Mouse (Mus musculus) kidney, adult 11 months (tissue): Measurements from ENCODE around the gene Tmie.
A peak's percentile ranks its signal among the peaks of the same experiment; 100 is the strongest.

Experiments
- DNase-seq: peaks from one replicate; pipeline ENCODE4 v3.0.0; 2022

Tmie gene

DNA sequence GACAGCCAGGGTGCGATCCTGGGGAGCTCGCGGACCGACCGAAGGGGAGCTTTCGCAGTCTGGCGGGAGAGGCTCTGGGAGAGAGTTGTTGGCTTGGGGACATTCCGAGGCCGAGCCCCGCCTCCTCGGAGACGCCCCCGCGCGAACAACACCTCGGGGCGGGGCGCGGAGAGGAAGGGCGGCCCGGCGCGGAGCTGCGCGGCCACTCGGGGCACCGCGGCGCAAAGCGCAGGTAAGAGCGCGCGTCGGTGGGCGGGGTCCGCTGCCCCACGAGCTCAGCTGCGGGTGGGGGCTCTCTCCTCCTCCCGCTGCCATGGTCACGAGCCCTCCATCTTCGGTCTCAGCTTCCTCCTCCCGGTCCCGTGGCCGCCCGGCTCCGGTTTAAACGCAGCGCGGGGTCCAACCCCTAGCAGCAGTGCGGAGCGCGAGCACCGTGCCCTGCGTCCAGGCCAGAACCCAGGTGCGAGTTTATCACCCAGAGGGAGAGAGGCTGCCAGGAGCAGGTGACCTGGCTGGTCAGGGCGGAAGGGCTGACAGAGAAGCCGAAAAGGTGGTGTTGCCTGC, at the start of gene Tmie:
Tmie (minus strand) TSS at position 116 of the 564 bp plus-strand sequence.
- DNase-seq = peak; percentile 91

GRCm38 (mm10) chr9:110922759-110923158, 42.8 kb upstream of the Tmie start:
- peak; percentile 25 for DNase-seq

DNA sequence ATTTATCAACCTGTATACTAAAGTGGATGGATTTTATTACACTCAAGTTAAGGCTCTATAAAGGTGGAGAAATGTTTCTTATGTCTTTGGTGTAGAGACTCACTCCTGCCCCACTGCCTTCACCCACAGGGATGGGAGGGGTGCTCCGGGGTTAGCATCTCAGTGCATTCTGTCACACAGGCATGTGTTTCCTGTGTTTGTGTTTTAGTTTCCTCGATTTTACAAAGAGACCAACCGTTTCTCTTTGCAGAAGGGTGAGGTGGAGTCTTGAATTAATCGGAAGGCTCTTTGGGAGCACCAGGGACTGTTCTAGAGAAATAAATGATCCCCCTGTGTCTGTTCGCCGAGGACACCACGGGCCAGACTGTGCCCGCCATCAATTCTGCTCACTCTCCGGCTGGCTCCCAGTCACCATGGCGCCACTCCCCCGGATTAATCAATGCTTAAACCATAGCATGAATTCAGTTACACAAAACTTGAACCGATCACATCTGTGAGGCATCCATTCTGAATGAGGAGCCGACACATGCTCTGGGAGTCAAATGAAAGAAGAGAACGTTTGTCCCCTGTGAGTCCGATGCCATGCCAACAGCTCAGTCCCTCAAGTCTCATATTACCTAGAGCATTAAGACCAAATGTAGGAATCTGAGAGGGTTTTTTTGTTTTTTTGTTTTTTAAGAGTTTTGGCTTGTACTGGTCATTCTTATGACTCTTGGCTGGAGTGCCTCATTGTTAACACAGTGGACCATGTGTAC, 40.9 kb upstream of the Tmie start:
- no peak for DNase-seq

DNA sequence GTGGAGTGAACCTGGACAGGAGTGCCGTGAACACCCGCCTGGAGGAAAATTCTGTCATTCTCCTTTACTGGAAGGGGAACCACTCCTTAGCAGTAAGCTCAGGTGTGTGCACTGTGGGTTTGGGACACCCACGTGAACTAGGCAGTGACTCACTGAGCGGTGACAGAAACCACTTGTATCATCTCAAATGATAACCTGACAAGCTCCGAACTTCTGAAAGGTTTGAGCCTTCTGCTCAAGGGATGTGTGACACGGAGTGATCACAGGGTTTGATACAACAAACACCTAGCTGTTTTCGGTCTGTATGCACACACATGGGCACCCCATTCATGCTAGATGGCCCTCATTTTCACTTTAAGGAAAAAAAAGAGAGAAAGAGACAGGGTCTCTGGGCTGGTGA, 36.9 kb upstream of the Tmie start, which contains the start of gene Fam240a:
Fam240a (minus strand) TSS at position 76 of the 400 bp plus-strand sequence.
- no peak for DNase-seq

DNA sequence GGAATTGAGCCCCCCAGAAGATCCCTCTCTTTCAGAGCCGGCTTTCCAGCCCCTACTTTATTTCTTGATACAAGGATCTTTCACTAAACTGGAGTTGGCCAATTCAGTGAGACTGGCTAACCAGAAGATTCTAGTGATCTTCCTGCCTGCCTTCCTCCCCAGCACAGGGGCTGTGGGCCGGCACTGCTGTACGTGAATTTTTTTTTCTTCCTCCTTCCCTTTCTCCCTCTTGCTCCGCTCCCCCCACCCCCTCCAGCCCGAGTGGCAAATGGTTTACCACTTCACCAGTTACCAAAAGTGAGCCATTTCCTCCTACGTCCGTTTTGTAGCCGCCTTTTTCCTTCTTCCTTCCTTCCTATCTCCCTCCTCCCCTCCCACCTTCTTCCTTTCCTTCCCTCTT, 35.6 kb upstream of the Tmie start:
- DNase-seq = no peak

GRCm38 (mm10) chr9:110914631-110915236, 34.8 kb upstream of the Tmie start:
- no peak for DNase-seq

GRCm38 (mm10) chr9:110909371-110909967, 29.6 kb upstream of the Tmie start:
- DNase-seq = no peak

- no peak for DNase-seq
Observed at GRCm38 (mm10) chr9:110908631-110909016, 28.7 kb upstream of the Tmie start.

DNA sequence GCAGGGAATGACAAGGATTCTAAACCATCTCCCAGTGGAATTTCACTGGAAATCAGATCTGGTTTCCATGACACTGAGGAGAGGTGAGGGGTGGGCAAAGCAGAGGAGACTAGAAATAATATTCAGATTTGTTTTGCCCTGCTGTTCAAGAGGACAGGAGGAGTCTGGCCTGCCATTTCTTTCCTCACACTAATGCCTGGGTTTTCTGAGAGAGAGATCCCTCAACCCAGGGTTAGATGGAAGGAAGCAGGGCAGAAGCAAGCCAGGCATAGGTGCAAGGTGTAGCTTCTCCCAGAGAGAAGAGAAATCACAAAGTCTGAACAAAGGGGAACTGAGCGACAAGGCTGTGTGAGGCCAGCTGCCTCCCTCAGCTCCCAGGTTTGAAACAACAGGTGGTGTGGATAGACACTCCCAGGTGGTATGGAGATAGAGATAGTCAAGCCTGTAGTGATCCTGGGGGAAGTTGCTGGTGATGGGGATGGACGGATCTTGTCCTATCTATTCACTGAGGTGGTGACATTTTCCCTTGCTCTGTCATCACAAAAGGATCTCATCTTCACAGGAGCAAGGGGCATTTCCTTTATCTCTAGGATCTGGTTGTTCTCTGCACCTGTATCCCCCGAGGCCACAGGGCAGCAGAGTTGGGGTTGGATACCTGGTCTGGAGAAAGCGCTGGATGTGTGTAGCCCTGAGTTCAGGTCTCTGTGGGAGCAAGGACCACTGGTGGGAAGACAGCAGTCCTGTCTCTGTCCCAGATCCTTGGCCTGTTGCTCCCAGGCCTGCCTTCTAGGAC, 28.1 kb upstream of the Tmie start:
- no peak for DNase-seq

DNA sequence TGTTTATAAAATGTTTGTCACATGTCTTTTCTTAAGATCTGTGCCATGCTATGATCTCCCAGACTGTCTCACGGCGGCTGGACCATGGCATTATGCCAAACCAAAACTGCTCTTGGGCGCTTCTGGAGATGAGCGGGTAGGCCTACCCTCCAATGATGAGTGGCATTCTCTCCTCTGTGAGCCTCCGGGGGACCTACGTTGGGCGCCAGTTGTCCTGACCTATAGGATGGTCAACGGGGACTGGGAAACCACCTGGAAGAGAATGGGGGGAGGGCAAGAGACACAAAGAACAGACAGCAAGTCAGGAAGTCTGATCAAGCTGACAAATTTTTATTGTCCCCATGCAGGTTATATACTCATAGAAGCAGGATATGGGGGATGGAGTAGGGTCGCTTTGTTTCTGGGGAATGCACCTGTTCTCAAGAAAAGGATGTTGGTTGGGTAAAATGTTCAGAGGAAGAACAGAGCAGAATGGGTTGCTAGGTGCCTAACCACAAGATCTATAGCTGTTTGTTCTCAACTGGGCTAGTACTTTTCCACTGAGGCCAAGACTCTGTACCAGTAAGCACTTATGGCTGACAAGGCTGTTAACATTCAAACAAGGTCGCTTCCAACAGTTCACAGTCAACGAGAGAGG, 27.4 kb upstream of the Tmie start:
- no peak for DNase-seq

DNA sequence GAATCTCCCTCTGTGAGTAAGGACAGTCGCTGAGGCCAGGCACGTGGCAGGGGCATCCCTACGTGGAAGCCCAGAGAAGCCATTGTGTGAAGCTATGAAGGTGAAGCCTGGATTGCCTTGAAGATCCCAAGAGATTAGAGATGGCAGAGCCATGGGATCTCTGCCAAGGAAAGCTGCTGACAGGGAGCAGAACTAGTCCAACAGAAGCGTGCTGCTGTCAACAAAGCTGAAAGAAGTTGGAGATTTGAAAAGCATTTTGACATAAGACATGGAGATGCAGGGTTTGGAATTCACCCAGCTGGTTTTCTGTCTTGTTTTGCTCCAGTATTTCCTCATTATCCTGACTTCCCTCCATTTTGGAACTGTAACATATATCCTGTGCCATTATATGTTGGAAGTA, 22.4 kb upstream of the Tmie start:
- DNase-seq = no peak

DNA sequence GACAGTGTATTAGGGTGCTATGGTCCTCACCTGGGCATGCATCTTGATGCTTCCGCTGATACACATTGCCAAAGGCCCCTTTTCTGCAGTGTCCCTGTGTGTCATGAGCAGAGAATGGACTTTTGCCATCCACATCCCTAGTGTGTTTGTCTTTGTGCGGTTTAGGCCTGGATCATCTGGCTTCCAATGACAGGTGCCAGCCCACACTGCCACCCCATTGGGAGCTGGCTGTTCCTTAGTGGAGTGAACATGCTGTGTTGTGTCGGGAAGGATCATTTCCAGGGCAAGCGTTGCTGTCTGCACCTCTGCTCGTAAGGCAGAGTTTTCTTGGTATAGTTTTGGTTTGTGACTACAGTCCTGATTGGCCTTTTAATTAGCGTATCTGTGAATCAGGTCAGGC, 21.3 kb upstream of the Tmie start:
- no peak for DNase-seq

GRCm38 (mm10) chr9:110899451-110900008, 19.6 kb upstream of the Tmie start:
- no peak for DNase-seq

- no peak for DNase-seq
Observed at GRCm38 (mm10) chr9:110896595-110896994, 16.7 kb upstream of the Tmie start.

- DNase-seq = no peak
Observed at GRCm38 (mm10) chr9:110895994-110896393, 16.1 kb upstream of the Tmie start.

DNA sequence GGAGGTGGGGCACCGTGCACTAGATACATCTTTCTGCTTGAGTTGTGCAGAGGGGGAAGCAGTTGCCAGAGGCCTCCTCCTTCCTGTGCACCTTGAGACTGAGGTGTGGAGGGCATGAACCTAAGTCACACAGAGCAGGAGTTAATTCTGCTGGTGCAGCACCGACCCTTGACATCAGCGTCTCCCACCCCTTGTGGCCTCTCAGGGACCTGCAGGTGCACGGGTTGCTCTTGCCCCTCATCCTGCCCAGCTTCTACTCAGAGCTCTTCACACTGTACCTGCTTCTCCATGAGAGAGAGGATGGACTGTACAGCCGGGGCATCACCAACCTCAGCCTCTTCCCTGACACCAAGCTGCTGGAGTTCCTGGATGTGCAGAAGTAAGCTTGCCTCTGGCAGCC, 15.6 kb upstream of the Tmie start:
- DNase-seq = no peak

DNA sequence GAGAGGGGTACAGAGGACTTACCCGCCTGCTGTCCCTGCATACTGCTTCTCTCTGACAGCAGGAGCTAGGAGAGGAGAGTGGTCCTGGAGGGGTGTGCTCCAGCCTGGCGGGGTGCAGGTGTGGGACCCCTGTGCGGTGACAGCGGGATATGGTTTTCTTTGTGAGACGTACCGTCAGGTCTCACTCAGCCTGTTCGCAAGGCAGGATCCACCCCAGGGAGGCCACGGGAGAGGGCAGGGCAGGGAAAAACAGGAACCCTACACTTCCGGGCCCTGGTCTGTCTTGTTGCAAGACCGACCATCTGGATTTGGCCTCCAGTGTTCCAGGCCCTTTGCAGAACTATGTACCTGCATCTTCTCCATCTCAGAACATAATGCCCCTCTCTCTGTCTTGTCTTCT, 13.5 kb upstream of the Tmie start:
- no peak for DNase-seq

DNA sequence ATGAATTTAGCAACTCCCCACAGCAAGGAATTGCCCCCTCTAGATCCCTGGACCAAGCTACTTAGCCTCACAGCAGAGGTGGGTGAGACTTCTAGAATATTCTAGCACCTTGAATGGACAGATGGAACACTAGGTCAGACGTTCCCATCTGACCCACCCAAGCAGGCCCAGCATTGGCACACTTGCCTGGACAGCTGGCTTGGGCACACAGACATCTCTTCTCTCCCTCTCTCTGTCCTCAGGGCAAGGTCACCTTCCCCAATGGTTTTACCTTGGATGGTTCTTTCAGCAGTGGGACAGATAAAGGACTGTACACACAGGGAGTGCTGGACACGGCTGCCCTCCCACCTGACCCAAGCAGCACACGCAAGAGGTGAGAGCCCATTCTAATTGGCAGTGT, 12.6 kb upstream of the Tmie start:
- no peak for DNase-seq

- no peak for DNase-seq
Observed at GRCm38 (mm10) chr9:110891077-110891828, 11.3 kb upstream of the Tmie start.

GRCm38 (mm10) chr9:110890026-110890783, 10.3 kb upstream of the Tmie start:
- DNase-seq = peak; percentile 67

DNA sequence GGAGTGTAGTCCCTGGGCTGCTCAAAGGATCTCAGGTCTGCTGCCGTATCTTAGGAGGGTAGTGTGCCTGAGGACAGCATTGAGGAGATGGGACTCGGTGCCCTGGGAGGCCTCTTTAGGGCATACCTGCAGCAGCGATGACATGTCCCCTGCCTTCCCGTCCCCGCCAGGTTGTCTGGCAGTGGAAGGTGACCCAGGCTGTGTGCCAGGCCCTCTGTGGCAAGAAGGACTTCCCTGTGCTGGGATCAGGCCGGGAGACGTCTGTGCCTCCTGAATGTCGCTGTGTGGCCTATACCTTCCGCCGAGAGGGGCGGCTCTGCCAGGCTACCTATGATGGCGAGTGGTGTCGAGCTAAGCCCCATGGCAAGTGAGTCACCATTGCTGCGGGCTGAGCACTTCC, 9.0 kb upstream of the Tmie start:
- DNase-seq = no peak
